Mouse (Mus musculus) T-cell, adult 2 months (primary cell): ENCODE results near the gene Sgms1.
"Not testable (repeated sequence)": the region's sequence is repeated elsewhere in the genome, so short reads cannot be mapped to it uniquely, and the experiment has no call there.

ENCODE experiments used
- DNase-seq: peaks from one replicate; pipeline ENCODE4 v3.0.0; 2022; ENCODE audit warnings: low spot score

Sgms1 gene

GRCm38 (mm10) chr19:32383738-32384137 lies 5.8 kb downstream of the Sgms1 start:
- no peak for DNase-seq

GRCm38 (mm10) chr19:32381511-32381961 lies 8.0 kb downstream of the Sgms1 start:
- DNase-seq = no peak

DNA sequence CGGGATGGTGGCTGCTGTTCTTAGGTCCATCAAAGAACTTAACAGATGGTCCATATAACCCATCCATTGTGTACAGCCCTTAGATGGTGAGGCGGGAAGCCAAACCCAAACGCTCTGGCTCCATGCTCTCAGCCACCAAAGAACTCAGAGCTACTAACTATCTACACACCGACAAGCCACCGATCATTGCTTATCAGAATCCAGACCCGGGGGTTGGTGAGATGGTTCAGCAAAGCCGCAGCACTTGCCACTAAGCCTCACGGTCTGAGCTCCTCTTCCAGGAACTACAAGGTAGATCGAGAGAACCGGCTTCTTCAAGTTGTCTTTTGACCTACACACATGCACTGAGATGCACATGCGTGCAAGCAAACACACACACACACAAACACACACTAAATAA lies 8.8 kb downstream of the Sgms1 start:
- DNase-seq = no peak

DNA sequence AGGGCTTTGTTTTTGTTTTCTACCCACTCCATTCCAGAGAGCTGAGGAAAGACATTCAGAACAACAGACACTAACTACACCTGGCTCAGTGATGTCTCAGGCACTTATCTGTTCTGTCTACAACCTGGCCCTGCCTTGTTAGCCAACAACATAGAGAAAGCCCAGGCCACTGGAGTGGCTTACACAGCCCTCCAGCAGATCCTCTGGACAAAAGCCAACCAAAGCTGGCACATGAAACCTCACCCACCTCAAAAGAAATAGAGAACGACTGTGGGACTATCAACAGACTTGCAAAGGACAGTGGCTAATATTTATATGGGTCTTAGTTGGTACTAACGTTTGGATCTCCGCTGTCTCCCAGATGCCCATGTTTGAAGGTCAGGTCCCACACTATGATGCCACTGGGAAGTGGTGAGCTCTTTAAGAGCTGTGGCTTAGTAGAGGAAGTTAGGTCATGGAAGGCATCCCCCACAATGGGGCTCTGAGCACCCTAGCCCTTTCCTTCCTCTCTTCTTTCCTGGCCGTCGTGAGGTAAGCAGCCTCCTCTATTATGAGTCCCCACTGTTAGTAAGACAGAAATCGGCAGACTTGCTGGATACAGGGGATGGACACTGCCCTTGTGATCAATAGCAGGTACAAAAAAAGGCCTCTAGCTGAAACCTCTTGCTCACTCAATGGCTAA lies 10.1 kb downstream of the Sgms1 start:
- DNase-seq = no peak

DNA sequence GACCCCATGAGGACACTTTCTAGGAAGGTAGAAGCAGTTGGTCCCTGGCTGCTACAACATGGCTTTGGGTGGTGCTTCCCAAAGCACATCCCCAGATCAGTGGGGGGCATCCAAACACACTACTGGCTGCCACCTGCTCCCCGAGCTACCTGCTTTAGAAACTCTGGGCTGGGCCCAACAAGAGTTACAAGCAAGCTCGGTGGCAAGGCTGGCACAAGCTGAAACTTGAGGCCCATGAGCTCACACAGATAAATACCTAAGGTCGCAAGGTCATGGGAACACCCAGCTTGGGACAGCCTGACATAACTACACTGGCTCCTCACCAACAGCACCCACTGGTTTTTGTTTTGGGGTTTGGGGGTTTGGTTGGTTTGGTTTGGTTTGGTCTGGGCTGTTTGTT lies 10.9 kb downstream of the Sgms1 start:
- DNase-seq = no peak

GRCm38 (mm10) chr19:32377701-32378325 lies 11.7 kb downstream of the Sgms1 start:
- no peak for DNase-seq

- no peak for DNase-seq
Observed at GRCm38 (mm10) chr19:32376886-32377535, 12.5 kb downstream of the Sgms1 start.

DNA sequence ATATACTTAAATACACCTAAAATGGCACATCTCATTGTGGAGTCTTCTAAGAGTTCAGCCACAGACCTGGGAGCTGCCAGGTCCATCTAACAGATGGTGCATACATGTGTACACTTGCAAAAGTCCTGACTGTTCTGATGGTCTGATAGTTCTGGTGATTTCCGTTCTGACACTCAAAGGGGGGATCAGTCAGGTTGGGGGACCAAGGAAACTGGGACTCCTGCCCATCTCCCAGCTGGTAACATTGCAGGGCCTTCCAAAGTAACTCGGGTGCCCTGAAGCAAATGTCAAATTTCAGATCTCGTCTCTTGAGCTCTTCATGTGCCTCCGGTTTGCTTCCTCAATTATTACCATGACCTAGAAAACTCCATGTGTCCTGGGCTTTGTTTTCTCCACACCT lies 13.5 kb downstream of the Sgms1 start:
- no peak for DNase-seq

DNA sequence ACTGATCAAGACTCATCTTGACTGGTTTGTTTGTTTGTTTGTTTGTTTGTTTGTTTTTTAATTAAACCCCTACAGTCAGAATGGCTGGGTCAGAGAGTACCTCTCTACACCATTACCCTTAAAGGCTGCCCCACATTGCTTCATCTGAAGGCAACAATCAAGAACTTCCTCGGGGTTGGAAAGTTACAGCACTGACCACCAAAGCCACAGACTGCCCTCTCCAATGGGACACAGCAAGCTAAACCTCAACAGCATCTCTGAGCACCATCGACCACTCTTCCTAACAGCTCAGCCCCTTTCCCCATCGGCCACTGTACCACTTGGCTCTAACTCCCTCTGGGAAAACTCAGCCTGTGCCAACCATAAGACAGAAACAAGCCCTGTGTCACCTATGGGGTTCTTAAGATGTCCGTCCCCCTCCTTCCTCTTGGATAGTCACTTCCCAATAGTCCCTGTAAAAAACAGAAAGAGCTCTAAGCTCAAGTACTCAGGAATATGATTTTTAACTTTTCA lies 14.0 kb downstream of the Sgms1 start:
- DNase-seq = no peak

GRCm38 (mm10) chr19:32374751-32375150 lies 14.8 kb downstream of the Sgms1 start:
- DNase-seq = no peak

GRCm38 (mm10) chr19:32373865-32374655 lies 15.5 kb downstream of the Sgms1 start:
- DNase-seq = no peak

- DNase-seq = no peak
Observed at GRCm38 (mm10) chr19:32372373-32372772, 17.1 kb downstream of the Sgms1 start.

DNA sequence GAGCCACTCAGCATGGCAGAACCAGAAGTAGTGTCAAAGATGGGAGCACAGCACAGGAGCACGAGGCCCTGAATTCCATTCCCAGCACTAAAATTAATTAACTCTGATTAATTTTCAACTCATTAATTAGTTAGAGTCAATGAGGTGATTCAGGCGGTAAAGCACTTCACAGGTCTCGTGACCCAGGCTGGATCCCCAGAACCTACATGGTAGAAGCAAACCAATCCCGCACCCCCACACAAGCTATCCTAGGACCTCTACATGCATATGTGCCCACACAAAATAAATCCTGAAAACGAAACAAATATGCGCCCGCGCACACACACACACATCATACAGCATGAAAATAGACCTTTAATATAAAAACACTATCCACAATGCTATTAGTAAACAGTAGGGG lies 22.2 kb downstream of the Sgms1 start:
- DNase-seq = no peak

GRCm38 (mm10) chr19:32366406-32366805 lies 23.1 kb downstream of the Sgms1 start:
- DNase-seq = no peak

DNA sequence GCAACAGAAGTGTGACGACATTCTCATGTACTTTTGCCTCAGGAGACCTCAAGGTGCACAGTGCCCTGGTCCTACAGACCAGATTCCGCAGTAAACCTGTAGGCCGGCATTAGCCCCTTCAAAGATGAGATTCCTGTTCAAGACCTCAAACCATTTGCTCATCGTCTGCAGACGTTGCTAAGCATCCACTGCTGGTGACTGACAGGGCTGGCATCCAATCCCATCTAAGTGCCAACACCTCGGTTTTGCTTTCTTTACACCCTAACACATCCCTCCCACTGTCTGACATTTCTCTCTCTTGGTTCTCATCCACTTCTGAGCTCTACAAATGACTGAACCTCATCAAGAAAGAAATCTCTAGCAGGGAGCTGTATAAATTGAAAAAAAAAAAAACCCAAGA lies 24.4 kb downstream of the Sgms1 start:
- DNase-seq = no peak

DNA sequence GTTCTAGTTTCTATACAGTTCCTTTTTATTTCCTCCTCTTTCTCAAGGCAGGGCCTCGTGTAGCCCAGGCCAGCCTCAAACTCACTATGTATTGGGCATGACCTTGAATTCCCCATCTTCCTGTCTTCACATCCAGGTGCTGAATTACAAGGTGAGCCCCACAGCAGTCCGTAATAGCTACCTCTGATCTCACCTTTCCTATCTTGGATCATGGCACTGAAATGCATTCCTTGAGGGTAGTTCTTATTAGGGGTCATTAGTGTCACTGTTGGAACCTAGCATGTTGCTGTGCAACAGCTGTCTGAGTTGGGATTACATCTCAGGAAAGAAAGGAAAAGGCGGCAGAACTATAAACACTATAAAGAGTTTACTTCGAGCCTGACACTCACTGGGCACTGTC lies 25.9 kb downstream of the Sgms1 start:
- no peak for DNase-seq

DNA sequence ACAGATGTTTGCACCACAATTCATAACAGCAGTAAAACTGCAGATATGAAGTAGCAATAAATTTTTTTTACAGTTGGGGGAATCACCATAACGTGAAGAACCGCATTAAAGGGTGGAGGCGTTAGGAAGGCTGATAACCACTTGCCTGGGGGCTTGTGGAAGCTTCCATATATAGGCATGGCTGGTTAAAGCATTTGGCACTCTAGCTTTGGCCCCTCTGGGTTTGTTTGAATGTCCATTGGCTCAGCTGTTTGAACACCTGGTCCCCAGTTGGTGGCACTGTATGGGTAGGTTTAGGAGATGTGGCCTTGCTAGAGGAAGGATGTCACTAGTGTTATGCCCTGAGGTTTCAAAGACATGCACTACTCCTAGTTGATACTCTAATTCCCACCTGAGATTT lies 27.0 kb downstream of the Sgms1 start:
- no peak for DNase-seq

- DNase-seq = no peak
Observed at GRCm38 (mm10) chr19:32360989-32361698, 28.4 kb downstream of the Sgms1 start.

DNA sequence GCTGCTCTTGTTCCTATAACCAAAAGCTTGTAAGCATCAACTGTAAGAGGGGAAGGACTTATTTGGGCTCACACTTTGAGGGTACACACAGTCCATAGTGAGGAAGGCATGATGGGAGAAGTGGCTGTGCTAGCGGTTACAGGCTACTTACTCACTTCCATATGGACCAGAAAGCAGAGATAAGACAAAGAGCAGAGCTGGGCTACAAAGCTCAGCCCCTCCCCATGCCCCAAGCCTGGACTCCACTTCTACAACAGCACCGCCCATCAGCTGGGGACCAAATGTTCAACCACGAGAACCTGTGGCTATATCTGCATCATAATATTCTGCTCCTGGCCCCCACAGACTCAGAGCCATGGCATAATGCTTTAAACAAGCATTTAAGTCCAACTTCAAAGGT lies 29.0 kb downstream of the Sgms1 start:
- DNase-seq = no peak

- no peak for DNase-seq
Observed at GRCm38 (mm10) chr19:32358699-32359517, 30.6 kb downstream of the Sgms1 start.

GRCm38 (mm10) chr19:32358011-32358410 lies 31.5 kb downstream of the Sgms1 start:
- DNase-seq = not testable (repeated sequence)
